Mouse (Mus musculus): ENCODE measurements around the gene Lrrc8b.

The Lrrc8b gene

DNA sequence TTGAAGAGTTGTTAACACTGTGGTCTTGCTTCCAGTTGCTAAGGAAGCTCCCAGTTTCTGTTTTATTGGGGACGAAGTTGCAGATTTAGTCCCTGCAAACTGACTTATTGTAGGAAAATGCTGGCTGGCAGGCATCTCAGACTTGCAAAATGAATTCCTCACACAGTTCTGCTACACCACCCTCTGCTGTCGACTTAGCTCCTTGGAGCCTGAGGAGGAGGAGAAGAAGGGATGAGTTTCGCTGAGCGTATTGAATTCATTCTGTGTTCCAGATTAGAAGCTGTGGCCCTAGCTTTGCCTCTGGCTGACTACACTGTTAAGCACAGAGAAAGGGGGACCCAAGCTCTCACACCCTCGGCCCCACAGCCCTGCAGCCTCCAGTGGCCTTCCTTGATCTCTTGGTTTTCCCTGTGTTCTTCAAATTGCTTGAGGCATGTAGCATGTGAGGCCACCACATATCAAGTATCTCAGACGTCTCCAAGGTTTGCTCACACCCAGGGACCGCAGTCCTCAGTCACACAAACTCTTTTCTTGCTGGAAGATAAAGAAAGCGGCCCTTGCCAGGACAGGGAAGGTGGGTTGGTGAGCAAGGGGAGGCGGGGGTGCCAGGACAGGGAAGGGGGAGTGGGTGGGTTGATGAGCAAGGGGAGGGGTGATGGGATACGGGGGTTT, 78.8 kb downstream of the Lrrc8b start:
- ChIA-PET POLR2A (interaction anchor here in 3 of 4 experiments (0.6 to 2.7 kb wide), 10 partner anchors 13 to 445 kb away, joined by 3 to 12 read pairs (median 4); partner anchors contain the start of gene Lrrc8d (in 1 of the 3)), CTCF (interaction anchor here (0.6 to 3.0 kb wide), 21 partner anchors 10 to 490 kb away, joined by 3 to 12 read pairs (median 4); no protein-coding TSS in a partner anchor)

GRCm38 (mm10) chr5:105494918-105495901, 79.6 kb downstream of the Lrrc8b start:
- ChIA-PET POLR2A (interaction anchor here in 3 of 4 experiments (0.6 to 2.7 kb wide), 24 partner anchors 8 to 1660 kb away, joined by 3 to 12 read pairs (median 4); partner anchors contain the start of genes Lrrc8c (in 1 of the 3) and Lrrc8d (in 1 of the 3)), CTCF (interaction anchor here (0.5 to 3.0 kb wide), 27 partner anchors 11 to 1286 kb away, joined by 3 to 12 read pairs (median 4); no protein-coding TSS in a partner anchor)

DNA sequence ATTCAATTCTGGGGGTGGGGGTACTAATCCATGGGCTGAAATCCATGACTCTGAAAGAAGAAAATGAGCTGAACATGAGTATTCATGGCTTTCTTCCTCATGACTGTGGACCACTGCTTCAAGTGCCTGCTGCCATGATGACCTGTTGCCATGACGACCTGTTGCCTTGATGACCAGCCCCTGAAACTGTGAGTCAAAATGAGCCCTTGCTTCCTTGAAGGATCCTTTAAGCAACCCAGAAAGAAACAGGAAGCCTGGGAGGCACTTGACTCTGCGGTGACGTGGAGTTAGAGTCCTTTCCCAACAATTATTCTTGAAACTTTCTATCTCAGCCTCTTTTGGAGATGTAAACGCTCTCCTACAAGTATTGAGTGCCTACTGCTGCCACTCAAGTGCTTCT, 80.6 kb downstream of the Lrrc8b start:
- POLR2A ChIA-PET, result interaction anchor here in 2 of 4 experiments (1.0 to 2.7 kb wide), 7 partner anchors 9 to 159 kb away, joined by 3 to 6 read pairs (median 4); partner anchors contain the start of gene Lrrc8c (in 1 of the 2)
- CTCF ChIA-PET, result interaction anchor here in 2 of 4 experiments (1.2 to 3.0 kb wide), 5 partner anchors 15 to 158 kb away, joined by 3 to 12 read pairs (median 5); no protein-coding TSS in a partner anchor

DNA sequence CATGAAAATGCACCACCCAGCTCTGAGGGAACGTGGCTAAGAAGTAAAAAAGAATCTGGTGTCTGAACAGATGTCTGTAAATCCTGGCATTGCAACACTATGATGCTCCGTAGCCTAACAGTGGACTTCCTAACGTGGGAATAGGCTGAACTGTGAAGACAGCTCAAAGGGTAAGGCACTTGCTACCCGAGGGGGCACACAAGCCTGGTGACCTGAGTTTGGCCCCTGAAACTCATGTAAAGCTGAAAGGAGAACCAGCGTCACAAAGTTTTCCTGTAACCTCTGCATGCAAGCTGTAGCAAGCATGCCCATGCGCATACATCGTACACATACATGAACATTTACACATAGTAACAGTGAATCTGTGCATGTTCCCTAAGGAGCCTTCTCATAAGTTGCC, 81.0 kb downstream of the Lrrc8b start:
- POLR2A ChIA-PET, result interaction anchor here in 2 of 4 experiments (1.0 to 2.7 kb wide), 5 partner anchors 9 to 159 kb away, joined by 3 to 6 read pairs (median 3); no protein-coding TSS in a partner anchor
- CTCF ChIA-PET, result interaction anchor here in 1 of 4 experiments (3.0 kb wide), 1 partner anchor 16 kb away, joined by 12 read pairs; no protein-coding TSS in a partner anchor

GRCm38 (mm10) chr5:105498429-105499000, 82.9 kb downstream of the Lrrc8b start:
- POLR2A ChIA-PET, result interaction anchor here in 2 of 4 experiments (0.7 to 1.2 kb wide), 5 partner anchors 17 to 83 kb away, joined by 3 read pairs; partner anchors contain the start of gene Lrrc8b (in 1 of the 2)
- CTCF ChIA-PET, result interaction anchor here in 2 of 4 experiments (0.6 to 1.3 kb wide), 3 partner anchors 18 to 94 kb away, joined by 3 read pairs; no protein-coding TSS in a partner anchor

GRCm38 (mm10) chr5:105499396-105499795, 83.8 kb downstream of the Lrrc8b start:
- POLR2A ChIA-PET, result interaction anchor here in 3 of 4 experiments (0.7 to 1.0 kb wide), 4 partner anchors 18 to 146 kb away, joined by 3 read pairs; partner anchors contain the start of gene Lrrc8c (in 1 of the 3)
- CTCF ChIA-PET, result interaction anchor here in 1 of 4 experiments (0.6 kb wide), 1 partner anchor 71 kb away, joined by 3 read pairs; no protein-coding TSS in a partner anchor

DNA sequence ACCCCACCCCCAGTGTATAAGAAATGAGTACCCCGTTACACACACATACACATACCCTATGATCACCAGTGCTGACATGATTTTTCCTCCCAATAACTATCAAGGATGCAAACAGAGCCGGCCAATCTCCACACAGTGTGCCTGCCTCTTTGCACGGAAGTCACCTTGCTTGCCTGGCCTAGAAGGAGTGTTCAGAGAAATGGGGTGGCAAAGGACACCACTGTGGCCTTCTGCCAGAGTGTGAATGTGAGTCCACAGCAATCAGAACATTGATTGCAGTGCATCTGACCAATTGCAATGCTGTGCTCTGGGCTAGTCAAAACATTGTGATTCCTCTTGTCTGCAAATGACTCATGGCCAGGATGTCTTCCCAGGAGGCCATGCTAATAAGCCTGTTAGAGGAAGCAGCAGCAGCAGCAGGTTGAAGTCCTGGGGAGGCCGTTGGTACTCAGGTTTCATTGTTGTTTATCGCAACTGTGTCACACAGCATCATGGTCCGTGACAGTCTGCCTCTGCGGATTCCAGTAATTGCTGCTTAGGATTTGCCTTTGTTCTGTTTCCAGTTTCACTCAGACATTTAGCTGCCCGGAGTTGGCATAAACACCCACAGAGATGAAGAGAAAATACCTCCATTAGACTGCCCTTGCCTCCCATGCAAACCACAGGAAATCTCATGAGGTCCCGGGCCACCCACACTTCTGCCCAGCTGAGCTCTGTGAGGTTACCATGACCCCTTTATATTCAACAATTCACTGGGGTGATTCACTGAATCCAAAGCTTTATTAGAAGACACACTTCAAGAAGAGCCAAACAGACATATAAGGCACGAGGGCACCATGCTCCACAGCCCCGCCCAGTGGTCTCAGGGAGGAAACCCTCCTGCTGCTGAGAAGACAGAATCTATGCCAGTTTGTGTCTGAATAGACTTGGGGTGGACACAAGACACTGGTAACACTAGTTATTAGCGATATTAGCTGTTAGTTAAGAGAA, 84.9 kb downstream of the Lrrc8b start:
- ChIA-PET POLR2A (interaction anchor here in 1 of 4 experiments (0.7 to 1.1 kb wide), 5 partner anchors 19 to 277 kb away, joined by 3 read pairs; partner anchors contain the start of gene Lrrc8c), CTCF (interaction anchor here in 1 of 4 experiments (0.8 to 1.9 kb wide), 2 partner anchors 9 to 95 kb away, joined by 3 to 4 read pairs; no protein-coding TSS in a partner anchor)

- CTCF ChIA-PET, result interaction anchor here in 1 of 4 experiments (0.8 to 1.9 kb wide), 2 partner anchors 10 to 96 kb away, joined by 3 to 4 read pairs; no protein-coding TSS in a partner anchor
Observed at GRCm38 (mm10) chr5:105501136-105501535, 85.6 kb downstream of the Lrrc8b start.

DNA sequence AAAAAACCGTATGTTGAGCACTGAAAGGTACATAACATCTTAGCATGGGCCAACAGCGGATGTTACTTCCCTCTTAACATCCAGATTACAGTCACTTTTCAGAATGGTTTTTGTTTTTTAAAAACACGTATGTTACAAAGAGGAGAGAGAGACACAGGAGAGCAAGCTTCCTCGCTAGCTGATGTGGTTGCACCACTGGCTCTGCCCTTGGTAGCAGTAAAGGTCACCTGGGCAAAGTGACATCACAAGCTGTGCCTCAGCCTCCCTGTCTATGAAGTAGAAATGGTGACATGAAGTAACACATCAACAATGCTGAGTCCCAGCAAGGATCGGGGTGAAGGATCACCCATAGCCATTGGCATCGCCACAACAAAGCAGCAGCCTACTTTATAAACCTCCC, 93.2 kb downstream of the Lrrc8b start:
- POLR2A ChIA-PET, result no interaction called here
- CTCF ChIA-PET, result no interaction called here

More at GRCm38 (mm10) chr5:105501136-105501535, 85.6 kb downstream of the Lrrc8b start:
- POLR2A ChIA-PET, result interaction anchor here in 2 of 4 experiments (0.6 to 1.1 kb wide), 5 partner anchors 9 to 198 kb away, joined by 3 read pairs; partner anchors contain the start of gene Lrrc8c (in 1 of the 2)

DNA sequence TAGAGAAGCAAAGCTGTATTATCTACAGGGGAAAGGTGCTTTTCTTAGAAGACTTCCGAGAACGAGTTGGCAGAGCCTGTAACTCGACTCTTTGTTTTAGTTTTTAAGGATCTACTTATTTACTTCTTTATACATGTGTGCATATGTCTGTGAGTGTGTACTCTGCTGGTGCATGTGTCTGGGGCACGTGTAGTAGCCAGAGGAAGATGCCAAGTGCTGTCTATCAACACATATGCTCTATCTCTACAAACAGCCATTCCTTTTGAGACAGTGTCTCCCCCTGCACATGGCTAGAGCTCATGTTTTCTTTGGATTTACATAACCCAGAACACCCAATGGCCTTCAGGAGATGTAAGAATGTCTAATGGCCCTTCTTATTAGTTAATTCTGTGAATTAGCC, 96.7 kb downstream of the Lrrc8b start:
- POLR2A ChIA-PET, result interaction anchor here in 1 of 4 experiments (0.6 to 0.9 kb wide), 2 partner anchors 10 to 25 kb away, joined by 3 read pairs; no protein-coding TSS in a partner anchor

GRCm38 (mm10) chr5:105515532-105515931, 100.0 kb downstream of the Lrrc8b start:
- CTCF ChIA-PET, result no interaction called here
- POLR2A ChIA-PET, result no interaction called here

More for the DNA sequence above, 96.7 kb downstream of the Lrrc8b start:
- CTCF ChIA-PET, result interaction anchor here in 1 of 4 experiments (0.7 kb wide), 1 partner anchor 352 kb away, joined by 3 read pairs; no protein-coding TSS in a partner anchor

- POLR2A ChIA-PET, result interaction anchor here in 1 of 4 experiments (0.7 to 1.3 kb wide), 4 partner anchors 11 to 35 kb away, joined by 3 to 4 read pairs (median 3); no protein-coding TSS in a partner anchor
- CTCF ChIA-PET, result interaction anchor here in 1 of 4 experiments (0.6 kb wide), 1 partner anchor 12 kb away, joined by 12 read pairs; no protein-coding TSS in a partner anchor
Observed at GRCm38 (mm10) chr5:105516290-105516689, 100.7 kb downstream of the Lrrc8b start.

GRCm38 (mm10) chr5:105517992-105518625, 102.5 kb downstream of the Lrrc8b start:
- CTCF ChIA-PET, result interaction anchor here in 2 of 4 experiments (0.7 to 1.5 kb wide), 5 partner anchors 15 to 136 kb away, joined by 3 to 5 read pairs (median 3); no protein-coding TSS in a partner anchor
- POLR2A ChIA-PET, result interaction anchor here in 2 of 4 experiments (0.6 to 1.7 kb wide), 6 partner anchors 8 to 112 kb away, joined by 3 to 8 read pairs (median 4); no protein-coding TSS in a partner anchor

DNA sequence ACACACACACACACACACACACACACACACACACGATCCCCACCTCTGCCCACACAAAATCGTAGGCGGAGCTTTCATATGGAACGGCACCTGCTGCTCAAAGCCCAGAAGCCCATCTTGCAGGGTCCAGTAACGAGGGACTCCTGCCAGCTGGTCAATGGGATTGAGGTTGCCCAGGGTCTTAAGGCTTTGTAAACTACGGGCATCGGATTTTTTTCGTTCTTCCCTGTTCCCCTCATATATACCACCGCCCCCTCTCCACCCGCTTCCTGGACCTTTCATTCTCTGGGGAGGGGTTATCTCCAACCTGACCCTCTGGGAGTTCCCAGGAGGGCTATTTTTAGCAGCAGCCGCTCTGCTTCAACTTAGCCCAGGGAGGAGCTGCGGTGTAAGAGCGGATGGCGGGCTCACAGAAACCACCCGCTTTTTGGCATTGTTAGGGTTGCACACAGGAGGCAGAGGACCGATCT, 103.1 kb downstream of the Lrrc8b start:
- POLR2A ChIA-PET, result interaction anchor here in 2 of 4 experiments (0.6 to 1.7 kb wide), 9 partner anchors 8 to 113 kb away, joined by 3 to 8 read pairs (median 3); no protein-coding TSS in a partner anchor
- CTCF ChIA-PET, result interaction anchor here in 2 of 4 experiments (0.6 to 1.5 kb wide), 7 partner anchors 16 to 136 kb away, joined by 3 to 10 read pairs (median 3); no protein-coding TSS in a partner anchor

Measured in embryonic stem cell, embryonic (primary cell).